Mouse (Mus musculus) limb, embryonic 10.5 days (tissue): ENCODE results near the gene C4b. TPM values are rescaled to one million over a fixed set of nuclear protein-coding genes. Genes with fewer than 3 reads are reported as not detected.
"Not testable (repeated sequence)": the region's sequence is repeated elsewhere in the genome, so short reads cannot be mapped to it uniquely, and the experiment has no call there.

Experiments used
- DNase-seq: peaks from one replicate; pipeline ENCODE4 v3.0.0-alpha.2; 2017; ENCODE audit warnings: low spot score
- H3K27ac ChIP-seq: fragments of 300-500 bp; sonication (generic); 2 replicates; pipeline ENCODE4 v1.5.1; 2016; ENCODE audit warnings: mild to moderate bottlenecking
- H3K27me3 ChIP-seq: fragments of 300-500 bp; sonication (generic); 2 replicates; pipeline ENCODE4 v1.6.1; 2016; ENCODE audit warnings: low read depth, mild to moderate bottlenecking; ENCODE audit not compliant: poor library complexity, severe bottlenecking
- H3K36me3 ChIP-seq: fragments of 300-500 bp; sonication (generic); 2 replicates; pipeline ENCODE4 v1.6.1; 2016; ENCODE audit warnings: mild to moderate bottlenecking, moderate library complexity
- H3K4me1 ChIP-seq: fragments of 300-500 bp; sonication (generic); 2 replicates; pipeline ENCODE4 v1.6.1; 2016
- H3K4me3 ChIP-seq: fragments of 300-500 bp; sonication (generic); 2 replicates; pipeline ENCODE4 v1.5.1; 2016; ENCODE audit warnings: mild to moderate bottlenecking, moderate library complexity
- H3K9me3 ChIP-seq: fragments of 300-500 bp; sonication (generic); replicated peaks from 2 replicates; pipeline ENCODE4 v1.6.1; 2016; ENCODE audit warnings: mild to moderate bottlenecking
- WGBS: fragments of 180-500 bp; shearing (Covaris S2); methylation state at CpG from one replicate; pipeline ENCODE4 v1.1.7; 2016; 5-methylcytosine and 5-hydroxymethylcytosine counted together
- polyA plus RNA-seq: library from polyadenylated mRNA; unstranded; fragments of >200 nt; fragmentation: Nextera tagmentation; extraction: Ambion mirVana; gene quantifications from 2 replicates; pipeline ENCODE4 v1.2.1, GENCODE M21; 2016

Gene C4b
- polyA plus RNA-seq: not detected in 2 replicates

- no peaks in the 10 kb centered on the region for H3K36me3 ChIP-seq
- H3K4me1 ChIP-seq: no peaks in the 10 kb centered on the region
- H3K27me3 ChIP-seq: no peaks in the 10 kb centered on the region
- H3K9me3 ChIP-seq: no peaks in the 10 kb centered on the region
- H3K27ac ChIP-seq: no peak within 1 kb of the TSS
- H3K4me3 ChIP-seq: no peak within 1 kb of the TSS
- peak; percentile 19 for DNase-seq
- WGBS: 86% methylated on average over 7 of the region's 7 CpGs
Measured at GRCm38 (mm10) chr17:34743719-34744118, at the start of gene C4b. Gene C4b (minus strand): TSS chr17:34743882.

GRCm38 (mm10) chr17:34777680-34778325, 34.1 kb upstream of the C4b start:
- Histone ChIP-seq H3K9me3 (peaks cover 5% of the 10 kb centered on the region; the same call in 1 of the 2 replicates), H3K36me3 (no peaks in the 10 kb centered on the region), H3K4me3 (no peak overlapping the region), H3K4me1 (no peaks in the 10 kb centered on the region), H3K27ac (no peak overlapping the region), H3K27me3 (no peaks in the 10 kb centered on the region)
- 85% methylated on average over 9 of the region's 9 CpGs for WGBS
- no peak for DNase-seq

GRCm38 (mm10) chr17:34761471-34761870, 17.8 kb upstream of the C4b start:
- 81% methylated on average over 3 of the region's 3 CpGs for WGBS
- H3K27ac ChIP-seq: no peak overlapping the region
- H3K9me3 ChIP-seq: no peaks in the 10 kb centered on the region
- no peaks in the 10 kb centered on the region for H3K4me1 ChIP-seq
- DNase-seq: no peak
- no peaks in the 10 kb centered on the region for H3K27me3 ChIP-seq
- no peaks in the 10 kb centered on the region for H3K36me3 ChIP-seq
- no peak overlapping the region for H3K4me3 ChIP-seq

GRCm38 (mm10) chr17:34746531-34746930, 2.8 kb upstream of the C4b start:
- H3K4me1 ChIP-seq: no peaks in the 10 kb centered on the region
- H3K9me3 ChIP-seq: 0 out of 2 replicates have a peak, but pooled peaks cover 4% of the 10 kb centered on the region
- no peak overlapping the region for H3K27ac ChIP-seq
- no peaks in the 10 kb centered on the region for H3K36me3 ChIP-seq
- DNase-seq: peak; percentile 10
- WGBS: 80% methylated on average over 5 of the region's 5 CpGs
- no peak overlapping the region for H3K4me3 ChIP-seq
- H3K27me3 ChIP-seq: no peaks in the 10 kb centered on the region

- not testable (repeated sequence) for H3K27me3 ChIP-seq, H3K4me3 ChIP-seq, H3K27ac ChIP-seq, H3K9me3 ChIP-seq, H3K4me1 ChIP-seq, H3K36me3 ChIP-seq
- peak; percentile 15 for DNase-seq
- 94% methylated on average over 4 of the region's 4 CpGs for WGBS
Measured at GRCm38 (mm10) chr17:34745166-34745565, 1.5 kb upstream of the C4b start.

GRCm38 (mm10) chr17:34744611-34745010, 929 bp upstream of the C4b start:
- not testable (repeated sequence) for H3K27me3 ChIP-seq, H3K36me3 ChIP-seq, H3K27ac ChIP-seq, H3K4me1 ChIP-seq, H3K9me3 ChIP-seq, H3K4me3 ChIP-seq
- DNase-seq: peak; percentile 6
- WGBS: 95% methylated on average over 6 of the region's 6 CpGs

- 0 out of 2 replicates have a peak, but pooled peaks cover 2% of the 10 kb centered on the region for H3K9me3 ChIP-seq
- WGBS: 87% methylated on average over 6 of the region's 6 CpGs
- H3K4me3 ChIP-seq: no peak overlapping the region
- no peaks in the 10 kb centered on the region for H3K27me3 ChIP-seq
- H3K27ac ChIP-seq: no peak overlapping the region
- peak; percentile 21 for DNase-seq
- no peaks in the 10 kb centered on the region for H3K36me3 ChIP-seq
- no peaks in the 10 kb centered on the region for H3K4me1 ChIP-seq
Measured at GRCm38 (mm10) chr17:34744206-34744605, 524 bp upstream of the C4b start.

- H3K36me3 ChIP-seq: no peaks in the 10 kb centered on the region
- no peak overlapping the region for H3K27ac ChIP-seq
- no peak overlapping the region for H3K4me3 ChIP-seq
- peaks cover 12% of the 10 kb centered on the region; the same call in 1 of the 2 replicates for H3K27me3 ChIP-seq
- DNase-seq: peak; percentile 18
- no peaks in the 10 kb centered on the region for H3K4me1 ChIP-seq
- whole genome bisulfite sequencing: 84% methylated on average over 4 of the region's 4 CpGs
- H3K9me3 ChIP-seq: no peaks in the 10 kb centered on the region
Measured at GRCm38 (mm10) chr17:34740280-34740679, 3.4 kb downstream of the C4b start.

- not testable (repeated sequence) for DNase-seq, H3K36me3 ChIP-seq, H3K4me1 ChIP-seq, H3K4me3 ChIP-seq, H3K9me3 ChIP-seq, H3K27ac ChIP-seq
- 89% methylated on average over 7 of the region's 7 CpGs for WGBS
- H3K27me3 ChIP-seq: peaks cover 12% of the 10 kb centered on the region; the same call in 1 of the 2 replicates
Measured at GRCm38 (mm10) chr17:34739708-34740107, 4.0 kb downstream of the C4b start.

- H3K27me3 ChIP-seq: peaks cover 12% of the 10 kb centered on the region; the same call in 1 of the 2 replicates
- peak; percentile 14 for DNase-seq
- not testable (repeated sequence) for H3K27ac ChIP-seq, H3K4me3 ChIP-seq, H3K9me3 ChIP-seq, H3K36me3 ChIP-seq, H3K4me1 ChIP-seq
- 88% methylated on average over 5 of the region's 5 CpGs for WGBS
Measured at GRCm38 (mm10) chr17:34737466-34737865, 6.2 kb downstream of the C4b start.

- H3K27me3 ChIP-seq, H3K9me3 ChIP-seq, H3K27ac ChIP-seq, H3K4me3 ChIP-seq, DNase-seq, H3K4me1 ChIP-seq, H3K36me3 ChIP-seq: not testable (repeated sequence)
- 87% methylated on average over 12 of the region's 12 CpGs for WGBS
Measured at GRCm38 (mm10) chr17:34729779-34730553, 13.7 kb downstream of the C4b start.

- H3K4me3 ChIP-seq, H3K27me3 ChIP-seq, DNase-seq, H3K27ac ChIP-seq, H3K4me1 ChIP-seq, H3K9me3 ChIP-seq, H3K36me3 ChIP-seq: not testable (repeated sequence)
- WGBS: 76% methylated on average over 11 of the region's 11 CpGs
Measured at GRCm38 (mm10) chr17:34729155-34729554, 14.5 kb downstream of the C4b start.

GRCm38 (mm10) chr17:34727887-34728286, 15.8 kb downstream of the C4b start:
- no peak for DNase-seq
- no peaks in the 10 kb centered on the region for H3K27me3 ChIP-seq
- H3K4me1 ChIP-seq: no peaks in the 10 kb centered on the region
- H3K9me3 ChIP-seq: no peaks in the 10 kb centered on the region
- H3K36me3 ChIP-seq: no peaks in the 10 kb centered on the region
- H3K27ac ChIP-seq: no peak overlapping the region
- H3K4me3 ChIP-seq: no peak overlapping the region
- 96% methylated on average over 2 of the region's 2 CpGs for WGBS
